Comparison of ENCODE assay signal across 20 mouse cellular contexts in genomic region chr16:49971141-49971555, GRCm38 (mm10).
A peak's percentile ranks its signal among the peaks of the same experiment; 100 is the strongest.
DNase-seq lines count a peak whose midpoint lies in the region; ATAC-seq and TF ChIP-seq lines count a peak whose summit lies in the region.
"Had no signal": no experiment of that assay in that cellular context is flagged by ENCODE, and none has a peak within 500 bp of the region (broad histone marks: within the 10 kb centered on the region; RNA-seq: fewer than 3 reads in every experiment).

No protein-coding gene starts in this region.

- no peak for TF ChIP-seq POLR2A in spleen, adult 2 months (IDR thresholded peaks at IDR 0.05; ENCODE audit: low read depth, low read length)

- H3K27ac ChIP-seq in spleen, adult 2 months (ENCODE audit: insufficient read depth, low read length): peak overlapping the region; percentile 85
- peak overlapping the region; percentile 55; the same call in 1 of the 2 replicates for H3K27ac ChIP-seq in brown adipose tissue, adult 24 weeks (replicated peaks; ENCODE audit: low read depth, low read length)
- H3K27ac ChIP-seq: forebrain, embryonic 12.5 days; heart, embryonic 13.5 days; neural tube, embryonic 12.5 days had no signal

- TF ChIP-seq CTCF in spleen, adult 2 months (IDR thresholded peaks at IDR 0.05; ENCODE audit: extremely low read depth, insufficient read depth, insufficient read length, insufficient replicate concordance): no peak

- no peaks in the 10 kb centered on the region for H3K27me3 ChIP-seq in spleen, adult 2 months (ENCODE audit: control insufficient read depth, insufficient read depth, low read length)
- H3K27me3 ChIP-seq: forebrain, embryonic 12.5 days; heart, embryonic 13.5 days; lung, embryonic 15.5 days; megakaryocyte, embryonic 14.5 days; neural tube, embryonic 12.5 days had no signal

- no peak overlapping the region for H3K4me3 ChIP-seq in spleen, adult 2 months (ENCODE audit: extremely low read depth, insufficient read depth, insufficient read length)
- no peak overlapping the region for H3K4me3 ChIP-seq in brown adipose tissue, adult 24 weeks (ENCODE audit: insufficient read depth, low read depth, low read length)
- H3K4me3 ChIP-seq: forebrain, embryonic 12.5 days; heart, embryonic 13.5 days; lung, embryonic 15.5 days; megakaryocyte, embryonic 14.5 days; neural tube, embryonic 12.5 days had no signal

- ATAC-seq in megakaryocyte progenitor cell, adult 5-6 weeks (replicated peaks; ENCODE audit: poor library complexity): peak; percentile 69
- ATAC-seq: midbrain, embryonic 16.5 days had no signal

- H3K36me3 ChIP-seq in spleen, adult 2 months (ENCODE audit: control insufficient read depth, insufficient read depth, low read length): no peaks in the 10 kb centered on the region
- H3K36me3 ChIP-seq: forebrain, embryonic 12.5 days; heart, embryonic 13.5 days; lung, embryonic 15.5 days; neural tube, embryonic 12.5 days had no signal

- 55% methylated on average over 3 of the region's 3 CpGs for WGBS in spleen, adult 2 months

- H3K4me1 ChIP-seq in spleen, adult 2 months (ENCODE audit: control insufficient read depth, insufficient read depth, insufficient read length): peaks cover 26% of the 10 kb centered on the region; the same call in 1 of the 2 replicates
- peaks cover 3% of the 10 kb centered on the region; the same call in 1 of the 2 replicates for H3K4me1 ChIP-seq in brown adipose tissue, adult 24 weeks (ENCODE audit: control insufficient read depth, insufficient read depth, insufficient read length, low read length)
- H3K4me1 ChIP-seq: neural tube, embryonic 12.5 days had no signal

- DNase-seq in spleen, adult 2 months (ENCODE audit: low read depth in 1 of 2, low spot score in 2 of 2): no peak
- no peak for DNase-seq in spleen, postnatal 10 days (ENCODE audit: low spot score in 2 of 2)
- DNase-seq in right cerebral cortex, adult 2 months (ENCODE audit: low spot score in 2 of 2): no peak
- DNase-seq in layer of hippocampus, adult 8-10 months (ENCODE audit: low spot score in 2 of 2): no peak
- no peak for DNase-seq in spleen, adult 18-20 months
- DNase-seq: cerebellum, adult 9-11 months; gastrocnemius, postnatal 36 days; heart, postnatal 4 days; kidney, adult 9 months; kidney, postnatal 36 days; right cerebral cortex, postnatal 14 days; thymus, adult 18-20 months had no signal
